Mouse (Mus musculus) limb, embryonic 11.5 days (tissue): ENCODE measurements around the gene Ncs1. TPM values are rescaled to one million over a fixed set of nuclear protein-coding genes. Genes with fewer than 3 reads are reported as not detected.

Source experiments
- ATAC-seq: fragments of 200-750 bp; cut with Nextera tagmentation; 2 replicates; pipeline ENCODE4 v1.8.0; 2017; ENCODE audit warnings: low read depth; ENCODE audit not compliant: insufficient number of reproducible peaks, low FRiP score, low TSS enrichment
- DNase-seq: peaks from one replicate; pipeline ENCODE4 v3.0.0-alpha.2; 2015; ENCODE audit warnings: low spot score
- H3K27ac ChIP-seq: fragments of 300-500 bp; sonication (generic); replicated peaks from 2 replicates; pipeline ENCODE4 v1.5.1; 2014; ENCODE audit warnings: low read depth, mild to moderate bottlenecking, low read length
- H3K27me3 ChIP-seq: fragments of 300-500 bp; sonication (generic); 2 replicates; pipeline ENCODE4 v1.6.1; 2014; ENCODE audit warnings: mild to moderate bottlenecking, low read length, mixed read lengths; ENCODE audit not compliant: control insufficient read depth, insufficient read depth
- H3K36me3 ChIP-seq: fragments of 300-500 bp; sonication (generic); 2 replicates; pipeline ENCODE4 v1.6.1; 2014; ENCODE audit warnings: mild to moderate bottlenecking, low read length, moderate library complexity, mixed read lengths; ENCODE audit not compliant: control insufficient read depth, insufficient read depth
- H3K4me1 ChIP-seq: fragments of 300-500 bp; sonication (generic); 2 replicates; pipeline ENCODE4 v1.6.1; 2014; ENCODE audit warnings: low read length, mixed read lengths; ENCODE audit not compliant: control insufficient read depth, insufficient read depth
- H3K4me2 ChIP-seq: fragments of 300-500 bp; sonication (generic); 2 replicates; pipeline ENCODE4 v1.6.1; 2014; ENCODE audit warnings: low read depth, mild to moderate bottlenecking, moderate library complexity; ENCODE audit not compliant: severe bottlenecking
- H3K4me3 ChIP-seq: fragments of 300-500 bp; sonication (generic); 2 replicates; pipeline ENCODE4 v1.5.1; 2014; ENCODE audit warnings: low read depth, low read length
- H3K9ac ChIP-seq: fragments of 300-500 bp; sonication (generic); 2 replicates; pipeline ENCODE4 v1.6.1; 2014; ENCODE audit warnings: mild to moderate bottlenecking, low read length
- H3K9me3 ChIP-seq: fragments of 300-500 bp; sonication (generic); 2 replicates; pipeline ENCODE4 v1.6.1; 2016; ENCODE audit warnings: low read length; ENCODE audit not compliant: control insufficient read depth
- WGBS: fragments of 180-500 bp; shearing (Covaris S2); extraction: QIAGEN DNeasy Blood & Tissue Kit; methylation state at CpG from one replicate; pipeline ENCODE4 v1.1.7; 2014; 5-methylcytosine and 5-hydroxymethylcytosine counted together
- polyA plus RNA-seq: library from polyadenylated mRNA; unstranded; fragments of >200 nt; fragmentation: Nextera tagmentation; extraction: Ambion mirVana; gene quantifications from 2 replicates; pipeline ENCODE4 v1.2.1, GENCODE M21; 2014

Gene Ncs1
- polyA plus RNA-seq, 1 experiment from 2014 or later = 59.6 TPM

DNA sequence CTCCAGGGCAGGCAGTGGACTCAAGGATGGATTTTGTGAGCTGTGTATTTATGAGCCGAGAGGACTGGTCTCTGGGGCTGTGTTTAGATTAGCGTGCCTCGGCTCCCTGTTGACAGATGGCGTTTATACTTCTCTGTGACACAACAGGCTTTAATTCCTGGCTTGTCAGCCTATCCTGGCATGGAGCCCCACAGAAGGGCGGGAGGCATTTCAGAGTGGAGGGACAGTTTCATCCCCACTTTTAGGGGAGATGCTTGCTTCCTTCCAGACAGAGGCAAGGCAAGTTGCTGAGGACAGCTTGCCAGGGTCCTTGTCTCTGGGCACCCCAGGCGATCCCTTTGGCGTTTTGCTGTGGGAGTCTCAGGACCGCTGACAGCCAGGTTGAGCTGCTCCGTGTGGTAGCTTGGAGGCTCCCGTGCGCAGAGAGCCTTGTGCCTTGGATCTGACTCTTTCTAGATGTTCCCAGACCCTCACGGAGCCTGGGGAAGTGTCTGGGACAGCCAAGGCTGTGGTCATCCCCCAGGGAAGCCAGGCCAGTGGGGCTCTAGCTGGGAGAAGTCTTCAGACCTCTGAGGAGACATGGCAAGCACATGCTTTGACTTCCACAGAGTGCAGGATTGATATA lies 92.2 kb downstream of the Ncs1 start:
- H3K9ac ChIP-seq = no peak overlapping the region
- DNase-seq (peak; percentile 26), ATAC-seq (no peak)
- 35% methylated on average over 12 of the region's 12 CpGs for WGBS
- H3K4me2 ChIP-seq = no peak overlapping the region
- H3K4me1 ChIP-seq = peaks cover 15% of the 10 kb centered on the region
- no peak overlapping the region for H3K4me3 ChIP-seq
- H3K27me3 ChIP-seq = no peaks in the 10 kb centered on the region
- no peak overlapping the region for H3K27ac ChIP-seq
- H3K9me3 ChIP-seq = no peaks in the 10 kb centered on the region
- H3K36me3 ChIP-seq = no peaks in the 10 kb centered on the region

DNA sequence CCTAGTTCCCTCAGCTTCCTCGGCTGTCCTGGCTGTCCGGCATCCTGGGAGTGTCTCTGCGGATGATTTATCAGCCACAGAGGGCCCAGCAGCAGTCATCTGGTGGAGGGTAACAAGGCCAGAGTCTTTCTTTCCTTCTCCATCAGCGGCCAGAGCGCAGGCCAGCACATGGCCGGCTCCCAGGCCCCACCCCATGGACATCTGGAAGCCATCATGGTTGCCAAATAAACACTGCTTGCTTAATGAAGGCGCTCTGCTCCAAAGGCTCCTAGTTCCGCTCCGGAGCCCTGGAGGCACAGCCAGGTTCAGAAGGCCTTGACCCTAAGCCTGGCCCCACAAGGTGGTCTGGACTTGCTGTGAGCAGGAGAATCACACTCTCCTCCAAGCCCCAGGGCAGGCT lies 94.2 kb downstream of the Ncs1 start:
- H3K9me3 ChIP-seq = no peaks in the 10 kb centered on the region
- WGBS = 9% methylated on average over 9 of the region's 9 CpGs

DNA sequence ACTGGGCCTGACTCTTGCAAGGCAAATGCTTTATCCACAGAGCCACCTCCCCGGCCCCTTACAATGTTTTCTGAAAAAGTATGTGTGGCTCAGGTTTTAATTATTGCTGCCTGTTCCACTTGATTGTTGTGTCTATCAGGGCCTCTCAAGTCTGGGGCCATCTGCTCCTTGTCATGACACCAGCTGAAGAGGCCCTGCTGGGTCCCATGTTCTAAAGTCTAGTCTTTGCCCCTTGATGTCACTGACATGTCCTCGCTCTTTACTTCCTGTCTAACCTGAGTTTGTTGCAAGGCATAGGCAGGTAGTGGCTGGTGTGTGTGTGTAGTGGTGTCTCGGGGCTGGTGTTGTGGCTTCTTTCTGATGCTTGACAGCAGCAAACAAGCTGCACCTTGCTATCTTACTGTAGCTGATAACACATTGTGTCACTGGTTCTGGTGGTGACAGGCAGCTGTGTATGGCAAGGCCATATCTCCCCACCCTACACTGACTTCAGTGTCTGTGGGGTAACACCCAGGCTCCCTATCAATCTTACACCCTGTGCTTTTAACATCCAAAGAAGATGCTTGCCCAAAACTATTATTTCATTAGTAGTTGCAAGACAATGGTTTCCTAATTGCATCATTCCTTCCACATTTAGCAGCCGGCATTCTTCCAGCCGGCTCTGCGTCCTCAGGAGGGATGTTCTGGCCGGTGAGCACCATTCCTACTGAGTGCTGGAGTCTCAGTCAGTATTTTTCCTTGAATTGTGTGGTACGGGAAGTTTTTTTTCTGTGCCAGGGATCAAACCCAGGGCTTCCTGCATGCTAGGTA lies 96.3 kb downstream of the Ncs1 start:
- no peaks in the 10 kb centered on the region for H3K9me3 ChIP-seq
- no peaks in the 10 kb centered on the region for H3K36me3 ChIP-seq
- no peak overlapping the region for H3K9ac ChIP-seq
- DNase-seq (no peak), ATAC-seq (no peak)
- H3K4me3 ChIP-seq = no peak overlapping the region
- no peak overlapping the region for H3K27ac ChIP-seq
- no peak overlapping the region for H3K4me2 ChIP-seq
- 70% methylated on average over 8 of the region's 8 CpGs for WGBS
- no peaks in the 10 kb centered on the region for H3K27me3 ChIP-seq
- peaks cover 15% of the 10 kb centered on the region for H3K4me1 ChIP-seq

More for the DNA sequence above, 94.2 kb downstream of the Ncs1 start:
- ATAC-seq (peak; percentile 59; the same call in 1 of the 2 replicates), DNase-seq (peak; percentile 84)
- H3K4me2 ChIP-seq = 0 out of 2 replicates have a peak overlapping the region, but pooled peaks have one; percentile 4
- H3K4me3 ChIP-seq = no peak overlapping the region
- H3K27me3 ChIP-seq = no peaks in the 10 kb centered on the region
- H3K27ac ChIP-seq = 0 out of 2 replicates have a peak overlapping the region, but pooled peaks have one; percentile 26
- no peaks in the 10 kb centered on the region for H3K36me3 ChIP-seq
- peaks cover 15% of the 10 kb centered on the region for H3K4me1 ChIP-seq
- H3K9ac ChIP-seq = no peak overlapping the region

Other genes with a start within 250 kb of the Ncs1 start
- gene Fnbp1, start 103.8 kb upstream of the Ncs1 start, polyA plus RNA-seq = 13.9 and 17.5 TPM in 2 replicates
- 23.8 and 26.9 TPM in 2 replicates for gene Gpr107, start 93.5 kb upstream of the Ncs1 start, polyA plus RNA-seq
- gene Hmcn2, start 68.6 kb downstream of the Ncs1 start, polyA plus RNA-seq = not detected in 2 replicates
- 5.5 and 5.8 TPM in 2 replicates for gene Ass1, start 224.4 kb downstream of the Ncs1 start, polyA plus RNA-seq